Mouse (Mus musculus) embryo, embryonic 10 days (tissue): ENCODE results near the gene P4htm.
"Not testable (repeated sequence)": the region's sequence is repeated elsewhere in the genome, so short reads cannot be mapped to it uniquely, and the experiment has no call there.

Experiments used
- DNase-seq: peaks from one replicate; pipeline ENCODE4 v3.0.0-alpha.2; 2015; ENCODE audit warnings: low spot score

The P4htm gene

DNA sequence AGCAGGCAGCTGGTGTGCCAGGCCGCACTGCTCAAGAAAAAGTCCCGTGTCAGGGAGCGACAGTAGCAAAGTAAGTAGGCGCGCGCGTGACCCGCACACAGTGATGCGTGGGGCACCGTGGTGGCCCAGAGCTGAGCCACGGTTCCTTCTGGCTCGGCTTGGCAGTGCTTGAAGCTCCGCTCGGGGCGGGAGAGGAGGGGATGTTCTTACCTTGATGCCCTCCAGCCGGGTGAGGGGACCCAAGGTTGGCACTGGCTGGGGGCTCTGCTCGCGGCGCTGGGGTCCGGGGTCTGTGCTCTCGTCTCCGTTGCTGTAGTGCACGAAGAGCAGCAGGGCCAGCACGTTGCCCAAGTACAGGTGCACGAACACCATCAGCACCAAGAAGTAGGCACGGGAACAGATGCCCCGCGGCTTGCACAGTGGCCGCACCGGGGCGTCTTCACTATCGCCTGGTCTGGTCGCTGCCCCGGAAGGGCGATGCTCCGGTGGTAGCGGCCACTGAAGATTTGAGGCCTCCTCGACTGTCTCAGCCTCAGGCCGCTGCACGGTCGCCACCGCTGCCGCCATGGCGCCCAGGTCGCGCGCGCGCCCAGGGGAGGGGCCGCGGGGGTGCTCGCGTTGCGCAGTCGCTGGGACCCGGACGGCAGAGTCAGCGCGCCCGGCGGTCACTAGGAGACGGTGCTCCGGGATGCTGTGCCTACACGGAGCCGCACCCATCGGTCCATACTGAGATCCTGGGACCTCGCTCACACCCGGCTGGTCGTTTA lies at the start of gene P4htm:
Gene P4htm (minus strand): TSS at position 670 of the 767 bp plus-strand sequence.
- peak; percentile 80 for DNase-seq

DNA sequence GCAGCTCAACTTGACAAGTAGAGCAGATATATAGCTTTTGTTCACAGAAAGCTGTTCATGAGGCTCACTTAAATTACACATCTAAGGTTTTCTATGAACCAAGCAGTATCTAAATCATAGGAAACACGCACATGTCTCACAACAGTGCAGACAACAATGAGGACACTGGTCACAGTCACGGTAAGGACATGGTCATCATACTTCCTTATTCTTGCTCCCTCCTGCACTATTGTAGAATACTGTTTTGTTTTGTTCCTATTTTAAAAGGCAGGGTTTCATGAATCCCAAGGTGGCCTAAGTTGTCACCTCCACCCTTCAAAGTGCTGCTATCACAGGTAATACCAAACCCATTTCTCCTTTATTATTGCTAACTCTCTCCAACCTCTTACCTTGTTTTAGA lies 42.4 kb upstream of the P4htm start:
- DNase-seq: no peak

DNA sequence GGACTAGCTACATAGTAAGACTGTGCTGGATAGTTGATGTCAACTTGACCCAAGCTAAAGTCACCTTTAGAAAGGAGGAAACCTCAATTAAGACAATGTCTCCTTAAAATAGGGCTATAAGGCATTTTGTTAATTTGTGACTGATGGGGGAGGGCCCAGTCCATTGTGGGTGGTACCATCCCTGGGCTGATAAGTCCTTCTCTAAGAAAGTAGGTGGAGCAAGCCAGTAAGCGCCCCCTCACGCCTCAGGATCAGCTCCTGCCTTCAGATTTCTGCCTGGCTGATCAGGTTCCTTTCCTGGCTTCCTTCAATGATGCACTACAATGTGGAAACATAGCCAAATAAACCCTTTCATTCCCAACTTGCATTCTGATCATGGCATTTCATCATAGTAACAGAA lies 37.9 kb upstream of the P4htm start:
- DNase-seq: no peak

DNA sequence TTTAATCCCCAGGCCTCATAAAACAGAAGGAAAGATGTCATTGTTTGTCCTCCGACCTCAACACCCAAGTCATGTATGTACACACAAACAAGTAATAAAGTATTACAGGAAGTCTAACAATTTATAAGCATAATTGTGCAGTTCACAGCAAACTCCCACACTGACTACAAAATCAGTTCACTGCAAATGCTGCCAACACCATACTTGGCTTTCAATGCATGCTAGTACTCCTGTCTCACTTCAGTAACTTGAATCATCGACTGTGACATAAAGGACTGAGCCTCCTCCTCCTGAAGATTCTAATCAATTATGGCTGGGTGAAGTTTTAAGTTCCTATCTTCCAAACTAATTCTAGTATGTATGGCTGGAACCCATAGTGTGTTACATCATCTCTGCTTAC lies 36.4 kb upstream of the P4htm start:
- DNase-seq: no peak

DNA sequence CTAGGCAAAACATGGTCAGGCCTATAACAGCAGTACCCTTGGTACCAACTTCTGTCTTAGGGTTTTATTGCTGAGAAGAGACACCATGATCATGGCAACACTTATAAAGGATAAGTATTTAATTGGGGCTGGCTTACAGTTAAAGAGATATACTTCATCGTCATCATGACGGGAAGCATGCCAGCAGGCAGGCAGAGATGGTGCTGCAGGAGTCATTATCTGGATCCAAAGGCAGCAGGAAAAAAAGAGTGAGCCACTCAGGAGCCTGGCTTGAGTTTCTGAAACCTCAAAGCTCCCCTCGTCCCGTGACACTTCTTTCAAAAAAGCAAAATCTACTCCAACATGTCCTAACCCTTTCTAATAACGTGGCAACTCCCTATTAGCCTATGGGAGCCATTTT lies 34.9 kb upstream of the P4htm start:
- DNase-seq: no peak

DNA sequence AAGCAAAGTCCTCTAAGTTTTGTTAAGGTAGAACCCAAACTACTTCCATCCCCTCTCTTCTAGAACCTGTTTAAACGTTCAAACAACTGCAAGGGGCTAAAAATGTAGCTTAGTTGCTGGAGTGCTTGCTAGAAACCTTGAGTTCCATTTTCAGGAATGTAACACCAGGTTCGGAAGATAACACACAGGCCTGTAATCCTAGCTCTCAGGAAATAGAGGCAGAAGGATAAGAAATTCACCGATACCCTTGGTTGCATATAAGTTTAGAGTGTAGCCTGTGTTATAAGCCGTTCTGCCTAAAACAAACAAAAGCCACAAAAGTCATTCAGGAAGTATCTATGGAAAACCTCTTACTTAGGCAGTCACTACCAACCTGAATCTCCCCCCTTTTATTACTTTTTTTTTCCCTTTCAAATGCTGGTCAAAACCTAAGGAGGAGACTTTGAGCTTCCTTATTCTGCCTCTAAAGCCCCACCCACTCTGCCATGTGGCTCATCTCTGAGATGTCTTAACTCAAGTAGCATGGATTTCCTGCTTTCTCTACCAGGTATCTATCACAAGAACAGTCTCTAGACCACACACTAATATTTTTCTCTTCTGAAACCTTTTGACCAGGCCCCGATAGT lies 34.3 kb upstream of the P4htm start:
- no peak for DNase-seq

DNA sequence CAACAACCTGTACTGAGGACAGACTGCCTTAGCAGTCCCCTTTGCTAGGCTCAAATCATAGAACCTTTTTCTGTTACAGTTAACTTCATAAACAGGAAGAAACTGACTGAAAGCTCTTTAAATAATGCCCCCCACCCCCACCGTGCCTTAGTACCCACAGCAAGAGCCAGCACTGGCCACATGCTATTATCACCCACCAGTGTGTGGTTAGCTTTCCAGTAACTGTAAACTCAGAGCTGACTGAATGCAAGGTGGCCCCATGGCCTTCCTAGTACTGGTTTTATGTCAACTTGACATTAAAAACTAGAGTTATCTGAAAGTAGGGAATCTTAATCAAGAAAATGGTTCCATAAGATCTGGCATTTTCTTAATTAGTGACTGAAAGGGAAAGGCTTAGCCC lies 33.2 kb upstream of the P4htm start:
- DNase-seq: no peak

DNA sequence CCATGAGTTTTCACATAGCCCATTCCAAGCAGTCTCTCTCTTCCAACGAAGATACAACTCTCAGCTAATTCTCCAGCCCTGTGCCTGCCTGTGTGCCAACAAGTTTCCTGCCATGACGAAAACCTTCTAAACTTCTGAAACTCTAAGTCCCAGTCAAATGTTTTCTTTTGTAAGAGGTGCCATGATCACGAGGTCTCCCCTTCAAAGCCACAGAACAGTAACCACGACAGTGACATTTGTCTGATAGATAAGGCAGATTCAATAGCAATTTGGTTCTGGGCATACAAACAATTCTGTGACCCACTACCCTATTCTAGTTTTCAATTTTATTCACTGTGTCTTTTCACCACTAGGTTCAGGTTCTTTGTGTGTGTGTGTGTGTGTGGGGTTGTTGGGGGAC lies 30.7 kb upstream of the P4htm start:
- no peak for DNase-seq

DNA sequence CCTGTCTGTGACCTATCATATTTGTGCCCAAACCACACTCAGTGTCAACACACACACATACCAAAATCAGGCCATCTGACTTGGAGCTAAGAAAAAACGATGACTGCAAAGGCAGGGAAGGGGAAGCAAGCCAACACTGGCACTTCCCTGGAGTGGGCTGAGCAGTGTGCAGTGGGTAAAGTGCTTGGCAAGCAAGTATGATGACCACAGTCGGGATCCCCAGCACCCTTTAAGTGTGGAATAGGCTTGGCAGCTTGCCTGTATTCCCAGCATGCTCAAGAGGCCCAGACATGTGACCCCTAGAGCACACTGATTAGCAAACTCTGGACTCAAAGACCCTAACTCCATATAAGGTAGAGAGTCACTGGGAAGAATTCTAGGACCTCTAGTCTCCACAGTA lies 29.0 kb upstream of the P4htm start:
- no peak for DNase-seq

DNA sequence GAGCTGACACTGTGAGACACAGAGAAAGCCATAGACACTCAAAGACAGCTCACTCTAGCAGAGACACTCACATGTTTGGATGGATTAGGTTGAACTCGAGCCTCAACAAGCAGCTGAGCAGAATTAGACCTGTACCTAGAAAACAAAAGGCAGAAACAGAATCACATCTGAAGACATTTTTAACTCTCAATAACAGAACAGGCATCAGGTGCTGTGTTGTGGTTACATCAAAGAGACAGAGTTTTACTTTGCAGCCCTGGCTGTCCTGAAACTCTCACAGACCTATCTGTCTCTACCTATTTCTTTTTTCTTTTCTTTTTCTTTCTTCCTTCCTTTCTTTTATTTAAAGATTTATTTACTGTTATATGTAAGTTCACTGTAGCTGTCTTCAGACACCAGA lies 19.8 kb upstream of the P4htm start:
- DNase-seq: no peak

DNA sequence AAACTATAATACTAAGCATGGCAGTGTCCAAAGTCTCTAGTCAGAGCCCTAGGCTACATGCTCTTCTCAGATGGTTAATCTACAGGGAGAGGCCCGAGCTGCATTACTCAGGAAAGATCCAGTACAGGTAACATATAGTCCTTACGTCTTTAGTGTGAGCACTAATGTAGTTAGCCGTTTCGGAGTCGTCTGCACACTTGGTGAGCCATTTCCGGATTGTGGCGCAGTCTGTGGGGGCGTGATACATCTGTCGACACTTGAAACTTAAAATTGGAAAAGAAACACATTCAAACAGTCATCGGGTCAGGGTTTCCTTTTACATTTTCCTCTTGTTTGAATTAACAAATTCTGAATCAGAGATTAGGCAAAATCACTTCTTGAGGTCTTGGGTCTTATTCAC lies 14.0 kb upstream of the P4htm start:
- DNase-seq: no peak

DNA sequence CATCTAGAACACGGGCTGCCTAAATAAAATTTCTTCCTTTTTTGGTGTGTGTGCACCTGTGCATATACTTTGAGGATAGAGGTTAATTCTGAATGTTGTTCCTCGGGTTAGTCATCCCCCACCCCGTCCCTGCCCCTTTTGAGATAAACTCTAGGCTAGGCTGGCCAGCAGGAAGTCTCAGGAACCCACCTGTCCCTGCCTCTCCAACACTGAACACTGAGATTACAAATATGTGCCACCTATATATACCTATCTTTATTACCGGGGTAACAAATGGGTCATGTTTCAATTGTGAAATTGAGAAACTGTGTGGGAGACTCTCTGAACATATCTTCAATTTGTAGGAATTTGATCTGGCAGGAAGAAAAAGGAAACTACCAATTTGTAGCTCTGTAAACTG lies 11.4 kb upstream of the P4htm start:
- DNase-seq: no peak

DNA sequence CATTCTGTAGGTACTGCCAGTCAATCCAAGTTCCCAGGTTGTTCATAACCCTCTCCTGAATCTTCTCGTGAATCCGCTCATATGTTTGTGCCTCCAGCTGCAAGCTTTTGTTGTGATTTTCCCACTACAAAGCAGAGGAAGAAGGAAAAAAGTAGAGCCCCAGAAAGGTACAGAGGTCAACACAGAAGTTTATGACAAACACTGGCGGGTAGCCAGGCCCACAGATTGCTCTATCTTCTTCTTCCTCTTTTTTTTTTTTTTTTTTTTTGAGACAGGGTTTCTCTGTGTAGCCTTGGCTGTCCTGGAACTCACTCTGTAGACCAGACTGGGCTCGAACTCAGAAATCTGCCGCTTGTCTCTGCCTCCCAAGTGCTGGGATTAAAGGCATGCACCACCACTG lies 10.5 kb upstream of the P4htm start:
- not testable (repeated sequence) for DNase-seq

DNA sequence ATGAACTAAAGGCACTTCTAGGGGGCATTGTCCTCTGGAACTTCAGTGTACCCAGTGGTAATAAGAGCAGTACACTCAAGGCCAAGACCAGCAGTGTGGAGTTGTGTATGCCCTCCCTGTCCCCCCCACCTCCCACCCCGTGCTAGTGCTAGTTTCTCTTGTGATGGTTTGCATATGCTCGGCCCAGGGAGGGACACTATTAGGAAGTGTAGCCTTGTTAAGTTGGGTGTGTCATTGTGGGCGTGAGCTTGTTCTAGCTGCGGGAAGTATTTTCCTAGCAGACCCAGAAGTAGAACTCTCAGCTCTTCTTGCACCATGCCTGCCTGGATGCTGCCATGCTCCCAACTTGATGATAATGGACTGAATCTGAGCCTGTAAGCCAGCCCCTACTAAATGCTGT lies 4.5 kb upstream of the P4htm start:
- no peak for DNase-seq

DNA sequence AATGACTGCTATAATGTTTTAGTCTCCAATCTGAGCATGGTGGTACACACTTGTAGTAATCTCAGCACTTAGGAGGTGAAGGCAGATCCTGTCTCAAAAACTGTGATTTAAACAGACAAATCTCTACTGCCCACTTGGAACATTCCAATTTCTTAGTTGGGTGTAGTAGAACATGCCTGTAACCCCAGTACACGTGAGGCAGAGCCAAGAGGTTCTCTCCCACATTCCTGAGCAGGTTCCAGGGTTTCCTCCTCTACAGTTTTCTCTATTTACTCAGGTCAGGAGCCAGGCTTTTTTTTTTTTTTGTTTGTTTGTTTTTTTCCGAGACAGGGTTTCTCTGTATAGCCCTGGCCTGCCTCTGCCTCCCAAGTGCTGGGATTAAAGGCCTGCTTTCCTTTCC lies 2.5 kb upstream of the P4htm start:
- DNase-seq: no peak

DNA sequence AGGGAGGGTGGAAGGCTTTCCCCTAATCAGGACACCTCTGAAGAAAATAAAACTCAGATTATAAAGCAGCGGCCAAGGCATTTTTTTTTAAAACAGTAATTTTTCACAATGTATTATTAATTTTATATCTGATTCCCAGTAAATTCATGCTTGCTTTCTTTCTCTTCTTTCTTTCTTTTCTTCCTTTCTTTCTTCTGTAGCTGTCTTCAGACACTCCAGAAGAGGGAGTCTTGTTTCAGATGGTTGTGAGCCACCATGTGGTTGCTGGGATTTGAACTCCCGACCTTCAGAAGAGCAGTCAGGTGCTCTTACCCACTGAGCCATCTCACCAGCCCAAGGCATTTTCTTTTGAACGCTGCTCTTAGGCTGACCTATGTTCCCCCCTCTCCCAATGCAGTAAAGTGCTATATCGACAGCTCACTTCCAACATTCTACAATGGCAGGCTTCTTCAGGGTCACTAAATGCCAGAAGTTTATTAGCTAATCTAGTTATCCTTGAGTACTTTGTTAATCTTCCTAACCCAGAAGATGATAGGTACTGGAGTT lies 1.6 kb upstream of the P4htm start:
- DNase-seq: no peak

DNA sequence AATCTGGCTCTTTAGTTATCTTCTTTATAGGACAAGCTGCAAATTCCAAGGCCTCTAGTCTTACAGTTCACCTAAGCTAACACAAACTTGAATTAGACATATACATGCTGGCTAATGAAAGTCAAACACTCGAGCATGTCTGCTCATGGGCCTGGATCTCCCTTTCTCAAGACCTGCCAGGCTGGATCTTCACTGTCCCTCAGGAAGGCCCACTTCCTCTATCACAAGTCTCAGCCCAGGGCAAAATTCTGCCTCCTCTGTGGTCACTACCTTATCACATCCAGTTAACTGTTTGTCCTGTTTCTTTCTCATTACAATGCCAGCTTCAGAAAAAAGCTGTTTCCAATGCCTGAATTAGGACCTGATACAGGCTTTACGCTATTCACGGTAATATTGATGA lies 3.1 kb downstream of the P4htm start:
- no peak for DNase-seq

DNA sequence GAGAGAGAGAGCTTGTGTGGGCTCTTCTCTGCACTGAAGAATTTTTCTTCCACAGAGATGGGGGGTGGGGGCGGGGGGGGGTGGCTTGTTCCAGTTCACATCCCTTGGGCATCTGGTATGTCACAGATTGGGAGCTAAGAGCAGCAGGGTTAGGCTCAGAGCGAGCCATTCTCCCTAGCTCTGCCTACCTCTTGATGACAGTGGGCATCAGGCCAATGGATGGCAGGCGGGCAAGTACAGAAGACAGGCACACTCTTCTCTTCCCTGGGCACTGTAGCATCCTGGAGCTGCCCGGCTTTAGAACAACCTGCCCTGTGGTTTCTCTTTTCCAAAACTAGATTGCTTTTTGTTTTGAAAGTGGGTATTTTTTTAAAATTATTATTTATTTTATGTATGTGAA lies 6.0 kb downstream of the P4htm start:
- DNase-seq: no peak

DNA sequence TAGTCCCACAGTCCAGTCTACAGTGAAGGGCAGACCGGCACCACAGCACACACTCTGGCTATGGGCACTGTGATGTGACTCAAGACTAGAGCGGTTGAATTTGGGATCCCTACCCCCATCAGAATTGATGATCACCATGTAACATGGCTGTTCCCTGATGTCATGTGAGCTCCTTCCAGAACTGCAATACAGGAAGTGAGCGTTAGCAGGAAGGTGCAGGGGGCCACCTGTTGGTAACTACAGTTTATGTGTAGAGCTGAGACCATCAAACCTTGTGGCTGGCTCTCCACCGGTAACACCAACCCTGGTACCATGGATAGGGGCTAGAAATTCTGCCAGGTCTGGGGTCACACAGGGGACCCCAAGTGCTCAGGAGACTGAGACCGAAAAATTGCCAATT lies 8.2 kb downstream of the P4htm start:
- no peak for DNase-seq

DNA sequence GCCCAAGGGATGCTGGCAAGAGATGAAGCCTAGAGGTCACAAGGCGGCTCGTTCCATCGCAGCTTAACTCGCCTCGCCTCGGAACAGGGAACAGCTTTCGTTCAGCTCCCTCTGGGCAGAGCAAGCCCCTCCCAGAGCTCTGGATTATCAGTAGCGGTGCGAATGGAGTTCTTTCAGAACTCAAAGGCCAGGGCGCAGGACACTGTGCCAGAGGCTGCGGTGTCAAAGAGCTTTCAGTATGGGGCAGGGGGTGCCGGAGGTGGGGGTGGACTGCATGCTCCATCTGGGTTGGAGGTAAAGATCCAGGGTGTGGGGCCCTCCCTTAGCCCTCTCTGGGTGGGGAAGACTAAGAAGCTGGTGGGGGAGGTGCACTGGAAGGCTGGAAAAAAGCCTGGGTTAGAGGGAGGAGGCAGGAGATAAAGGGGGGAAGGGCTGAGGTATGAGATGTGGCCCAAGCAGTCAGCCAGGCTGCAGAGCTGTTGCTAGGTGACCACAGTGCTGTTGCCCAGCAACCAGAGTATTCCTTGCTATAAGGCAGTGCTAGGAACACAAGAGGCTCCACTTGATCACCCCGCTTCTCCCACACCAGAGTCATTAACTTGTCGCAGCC lies 9.8 kb downstream of the P4htm start:
- peak; percentile 97 for DNase-seq

DNA sequence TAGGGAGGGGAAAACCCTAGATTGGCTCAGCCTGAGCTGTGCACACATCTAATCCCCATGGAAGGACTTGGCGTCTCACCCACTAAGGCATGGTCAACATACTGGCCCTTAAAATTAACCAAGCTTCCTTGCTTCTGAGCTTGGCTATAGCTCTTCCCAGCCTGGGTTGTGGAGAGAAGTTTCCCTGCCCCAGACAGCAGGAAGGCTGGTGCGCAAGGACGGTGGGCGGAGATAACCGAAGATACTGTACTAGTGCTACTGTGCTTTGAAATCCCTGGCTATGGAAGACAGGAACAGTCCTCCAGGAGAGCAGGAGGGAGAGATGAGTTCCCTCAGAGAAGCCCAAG lies 18.1 kb downstream of the P4htm start:
- DNase-seq: no peak

DNA sequence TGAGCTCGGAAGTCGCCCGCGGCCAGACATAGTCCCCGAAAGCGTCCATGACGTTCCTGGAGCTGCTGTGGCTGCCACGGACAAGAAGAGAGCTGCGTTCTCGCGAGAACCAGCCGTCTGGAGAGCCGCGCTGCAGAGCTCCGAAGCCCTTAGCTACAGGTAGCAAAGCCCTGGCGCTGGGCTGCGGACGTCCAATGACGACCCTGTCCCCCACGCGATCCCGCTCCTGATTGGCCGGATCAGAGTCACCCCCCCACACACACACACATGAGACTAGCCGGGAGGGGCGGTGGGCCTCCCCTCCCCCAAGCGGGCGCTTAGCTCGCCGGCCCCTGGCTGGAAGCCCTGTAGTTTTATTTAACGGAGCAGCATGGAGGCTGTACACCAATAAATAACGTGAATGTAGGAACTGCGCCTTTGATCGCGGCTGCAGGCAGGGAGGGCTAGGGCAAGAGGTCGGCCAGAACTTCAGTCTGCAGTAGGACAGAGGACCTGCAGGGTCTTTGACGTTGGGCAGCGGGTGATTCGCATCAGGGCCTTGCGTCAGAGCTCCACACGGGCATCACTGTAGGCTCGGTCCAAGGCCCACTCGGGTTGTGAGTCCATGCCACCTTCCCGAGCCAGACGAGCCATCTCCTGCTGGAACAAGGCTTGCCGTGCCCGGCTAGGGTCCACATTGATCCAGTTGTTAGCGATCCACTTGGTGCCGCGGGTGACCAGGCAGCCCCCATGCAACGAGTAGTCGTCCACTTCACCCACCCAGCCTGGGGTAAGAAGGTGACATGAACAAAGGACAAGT lies 18.7 kb downstream of the P4htm start, which contains the start of gene Wdr6:
Gene Wdr6 (minus strand): TSS at position 195 of the 799 bp plus-strand sequence.
- peak; percentile 98 for DNase-seq
